In genomic region chr3:4763076-4763475, GRCm38 (mm10) we compare ENCODE assay signal across 25 mouse cellular contexts.
"Had no signal": no experiment of that assay in that cellular context is flagged by ENCODE, and none has a peak within 500 bp of the region (broad histone marks: within the 10 kb centered on the region; RNA-seq: fewer than 3 reads in every experiment).

No protein-coding gene starts in this region.

- ATAC-seq: liver, postnatal 0 days; lung, postnatal 0 days; midbrain, embryonic 15.5 days had no signal

- H3K4me1 ChIP-seq: limb, embryonic 12.5 days; limb, embryonic 15.5 days; midbrain, embryonic 12.5 days; midbrain, embryonic 15.5 days; neural tube, embryonic 12.5 days; neural tube, embryonic 15.5 days had no signal

- H3K4me3 ChIP-seq: layer of hippocampus, adult 2 months; limb, embryonic 12.5 days; limb, embryonic 15.5 days; midbrain, embryonic 12.5 days; midbrain, embryonic 15.5 days; neural tube, embryonic 12.5 days; neural tube, embryonic 15.5 days had no signal

- H3K9ac ChIP-seq: limb, embryonic 12.5 days; limb, embryonic 15.5 days; liver, embryonic 14.5 days; liver, postnatal 0 days; lung, embryonic 14.5 days; midbrain, embryonic 12.5 days; midbrain, embryonic 15.5 days; neural tube, embryonic 12.5 days; neural tube, embryonic 15.5 days had no signal

- DNase-seq: kidney, adult 11 months; kidney, adult 8-10 months; kidney, postnatal 25 days; layer of hippocampus, adult 9-11 months; left cerebral cortex, postnatal 4 days; liver, postnatal 0 days; lung, embryonic 14.5 days; right cerebral cortex, adult 18-20 months; right cerebral cortex, postnatal 14 days; right cerebral cortex, postnatal 4 days; thymus, adult 2 months; thymus, postnatal 14 days; thymus, postnatal 4 days had no signal

- H3K27ac ChIP-seq: layer of hippocampus, adult 2 months; limb, embryonic 12.5 days; limb, embryonic 15.5 days; liver, embryonic 14.5 days; macrophage; midbrain, embryonic 12.5 days; midbrain, embryonic 15.5 days; neural tube, embryonic 12.5 days; neural tube, embryonic 15.5 days; stomach, postnatal 0 days had no signal

- H3K4me2 ChIP-seq: limb, embryonic 12.5 days; limb, embryonic 15.5 days; liver, embryonic 11.5 days; lung, embryonic 14.5 days; midbrain, embryonic 12.5 days; midbrain, embryonic 15.5 days; neural tube, embryonic 12.5 days; neural tube, embryonic 15.5 days had no signal

- H3K27me3 ChIP-seq: limb, embryonic 12.5 days; limb, embryonic 15.5 days; midbrain, embryonic 12.5 days; midbrain, embryonic 15.5 days; neural tube, embryonic 12.5 days; neural tube, embryonic 15.5 days had no signal

- H3K9me3 ChIP-seq: limb, embryonic 12.5 days; limb, embryonic 15.5 days; midbrain, embryonic 12.5 days; midbrain, embryonic 15.5 days; neural tube, embryonic 12.5 days; neural tube, embryonic 15.5 days had no signal

- H3K36me3 ChIP-seq: limb, embryonic 12.5 days; limb, embryonic 15.5 days; midbrain, embryonic 12.5 days; midbrain, embryonic 15.5 days; neural tube, embryonic 12.5 days; neural tube, embryonic 15.5 days had no signal
